Mouse (Mus musculus): ENCODE data around the gene Sash3.
A peak's percentile ranks its signal among the peaks of the same experiment; 100 is the strongest.

Sash3 gene

DNA sequence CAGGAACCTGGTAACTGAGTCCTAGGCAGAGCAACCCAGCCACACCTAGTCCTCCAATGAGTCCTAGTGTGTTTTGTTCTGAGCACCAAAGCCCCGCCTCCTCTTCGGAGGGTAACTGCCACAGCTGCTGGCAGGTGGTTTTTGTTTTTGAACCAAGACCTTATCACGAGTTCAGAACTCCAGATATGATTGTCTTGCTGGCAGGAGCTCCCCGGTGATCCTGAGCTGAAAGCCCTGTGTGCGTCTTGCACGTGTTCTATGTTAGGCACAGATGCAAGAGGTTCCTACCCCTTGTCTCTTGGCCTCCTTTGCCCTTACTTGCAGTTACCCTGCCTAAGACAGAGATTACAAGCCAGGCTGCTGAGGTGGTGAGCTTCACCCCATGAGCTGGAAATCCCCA, 4.8 kb upstream of the Sash3 start:
- no peak for DNase-seq

GRCm38 (mm10) chrX:48143415-48144335, 2.6 kb upstream of the Sash3 start:
- no peak for DNase-seq

DNA sequence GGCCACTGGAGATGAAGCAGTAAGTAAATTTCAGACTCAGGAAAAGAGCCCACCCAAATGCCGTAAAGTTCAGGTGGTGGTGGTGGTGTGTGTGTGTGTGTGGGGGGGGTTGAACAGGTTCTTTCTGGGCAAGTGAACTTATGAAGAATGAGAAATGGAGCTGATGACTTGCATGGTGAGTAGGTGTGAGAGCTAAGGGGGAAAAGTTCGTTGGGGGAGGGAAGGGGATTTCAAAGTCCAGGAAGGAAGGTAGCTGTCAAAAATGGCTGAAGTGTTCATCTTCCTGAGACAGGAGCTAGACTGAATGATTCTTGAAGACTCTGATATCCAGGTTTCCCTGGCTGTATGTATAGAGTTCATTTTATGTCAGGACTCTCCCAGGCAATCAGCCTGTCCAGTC, 990 bp downstream of the Sash3 start:
- DNase-seq: no peak

GRCm38 (mm10) chrX:48147741-48148186, 1.5 kb downstream of the Sash3 start:
- DNase-seq: no peak

DNA sequence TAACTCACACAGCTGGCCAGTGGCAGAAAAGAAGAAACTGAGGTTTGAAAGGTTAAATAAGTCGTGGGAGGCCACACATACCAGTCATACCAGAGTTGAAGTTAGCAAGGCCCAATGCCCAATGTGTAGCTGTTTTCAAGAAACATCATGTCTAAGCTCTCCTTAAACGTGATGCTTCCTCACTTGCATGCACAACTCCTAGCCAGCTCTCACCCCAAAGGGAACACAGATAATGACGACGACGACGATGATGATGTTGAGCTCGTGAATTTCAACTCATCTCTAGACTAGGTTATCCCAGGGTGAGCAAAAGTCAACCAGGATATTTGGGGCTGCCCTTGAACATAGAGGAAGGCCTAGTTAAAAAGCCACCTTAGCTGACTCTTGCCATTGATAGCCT, 5.9 kb downstream of the Sash3 start:
- DNase-seq: no peak

DNA sequence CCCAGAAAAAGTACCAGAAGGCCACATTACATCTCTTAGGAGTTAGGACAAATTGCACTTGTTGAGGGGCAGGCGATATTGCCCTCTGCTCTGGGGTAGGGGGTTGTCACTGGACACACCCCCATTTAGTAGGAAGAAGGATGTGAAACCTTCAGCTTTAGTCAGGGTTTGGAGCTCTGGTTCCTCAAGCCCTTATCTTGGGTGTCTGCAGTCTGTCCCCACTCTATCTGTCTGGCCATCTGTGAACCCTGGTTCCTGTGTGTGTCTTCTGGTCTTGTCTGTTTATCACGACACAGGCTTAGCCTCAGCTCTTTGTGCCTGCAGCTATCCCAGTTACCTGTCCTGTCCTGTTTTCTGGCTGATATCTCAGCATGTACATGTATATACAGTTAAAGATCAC, 7.2 kb downstream of the Sash3 start:
- no peak for DNase-seq

DNA sequence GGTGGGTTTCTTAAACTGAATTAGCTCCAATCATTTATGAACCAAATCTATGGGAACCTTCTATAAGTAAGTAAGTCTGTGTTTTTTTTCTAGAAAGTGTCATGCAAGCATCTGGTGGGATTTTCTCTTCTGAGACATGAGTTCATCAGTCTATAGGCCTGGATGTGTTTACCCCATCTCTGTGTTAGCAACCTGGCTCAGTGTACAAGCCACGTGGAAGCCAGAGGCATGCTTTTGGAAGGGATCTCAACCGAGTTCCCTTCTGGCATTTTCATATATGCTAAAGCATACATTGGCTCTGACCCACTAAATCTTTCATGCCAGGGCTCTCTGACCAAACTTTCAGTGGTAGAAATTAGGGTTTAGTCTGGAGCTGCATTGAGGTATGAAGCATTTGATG, 7.7 kb downstream of the Sash3 start:
- no peak for DNase-seq

GRCm38 (mm10) chrX:48155489-48155888, 9.3 kb downstream of the Sash3 start:
- DNase-seq: no peak

DNA sequence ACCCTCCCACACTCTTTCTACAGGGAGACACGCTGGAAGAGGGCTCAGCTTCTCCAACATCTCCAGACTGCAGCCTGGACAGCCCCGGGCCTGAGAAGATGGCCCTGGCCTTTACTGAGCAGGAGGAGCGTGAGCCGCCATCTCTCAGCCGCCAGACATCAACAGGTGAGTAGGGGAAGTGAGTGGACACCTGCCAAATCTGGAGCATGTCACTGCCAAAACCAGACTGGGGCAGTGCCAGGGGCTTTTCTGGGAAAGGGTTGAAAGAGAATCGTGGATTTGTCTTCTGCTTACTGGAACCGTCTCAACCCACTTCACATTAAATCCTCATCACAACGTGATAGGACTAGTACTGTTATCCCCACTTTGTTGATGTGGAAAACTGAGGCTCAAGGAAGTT, 11.2 kb downstream of the Sash3 start:
- DNase-seq: peak; percentile 76

GRCm38 (mm10) chrX:48158229-48158919, 12.1 kb downstream of the Sash3 start:
- DNase-seq: no peak

DNA sequence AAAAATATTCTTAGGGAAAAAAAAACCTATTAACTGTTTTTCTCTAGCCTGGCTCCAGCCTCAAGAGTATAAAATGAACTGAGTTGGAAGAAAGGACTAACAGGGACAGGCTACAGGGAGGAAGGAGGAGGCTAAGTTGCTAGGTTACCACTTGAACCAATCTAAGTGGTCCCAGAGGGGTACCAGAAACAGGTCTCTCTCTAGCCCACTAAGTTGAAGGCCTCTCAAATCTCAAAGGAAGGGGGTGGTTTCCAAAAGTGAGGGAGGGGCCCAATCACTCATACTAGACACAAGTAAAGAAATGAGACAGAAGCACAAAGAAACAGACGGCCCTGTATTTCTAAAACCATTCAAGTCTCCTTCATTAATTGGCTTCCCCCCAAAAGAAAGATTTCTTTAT, 23.7 kb downstream of the Sash3 start:
- no peak for DNase-seq

GRCm38 (mm10) chrX:48170368-48170767, 24.1 kb downstream of the Sash3 start:
- DNase-seq: no peak

GRCm38 (mm10) chrX:48181844-48182243, 35.6 kb downstream of the Sash3 start:
- no peak for DNase-seq

- no peak for DNase-seq
These were observed 38.5 kb downstream of the Sash3 start for GRCm38 (mm10) chrX:48184703-48185102.

- DNase-seq: no peak
These were observed 45.0 kb downstream of the Sash3 start for GRCm38 (mm10) chrX:48191261-48191660.

- DNase-seq: peak; percentile 33 to 37
These were observed 47.3 kb downstream of the Sash3 start for GRCm38 (mm10) chrX:48193235-48194152.

- DNase-seq: no peak
These were observed 51.6 kb downstream of the Sash3 start for GRCm38 (mm10) chrX:48197856-48198255.

DNA sequence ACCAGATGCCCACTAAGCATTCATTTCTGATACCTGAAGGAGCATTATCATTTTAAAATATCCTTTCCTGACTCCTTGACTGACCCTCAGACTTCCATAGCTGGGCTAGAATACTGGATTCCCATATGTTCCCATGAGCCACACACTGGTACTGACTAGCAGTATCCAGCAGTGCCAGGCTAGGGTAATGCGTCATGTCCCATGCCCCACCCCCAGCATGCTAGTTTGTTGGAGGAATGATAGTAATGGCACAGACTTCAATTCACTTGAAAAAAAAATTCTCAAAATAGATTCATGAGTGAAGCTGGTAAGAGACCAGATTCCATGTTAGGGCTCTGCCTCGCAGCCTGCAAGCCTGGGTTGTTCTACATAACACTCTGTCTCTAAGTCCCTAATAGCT, 52.8 kb downstream of the Sash3 start:
- peak in 1 of 2 experiments; percentile 18 for DNase-seq

- no peak for DNase-seq
These were observed 54.5 kb downstream of the Sash3 start for GRCm38 (mm10) chrX:48200699-48201098.

GRCm38 (mm10) chrX:48201973-48202372, 55.7 kb downstream of the Sash3 start:
- DNase-seq: no peak

DNA sequence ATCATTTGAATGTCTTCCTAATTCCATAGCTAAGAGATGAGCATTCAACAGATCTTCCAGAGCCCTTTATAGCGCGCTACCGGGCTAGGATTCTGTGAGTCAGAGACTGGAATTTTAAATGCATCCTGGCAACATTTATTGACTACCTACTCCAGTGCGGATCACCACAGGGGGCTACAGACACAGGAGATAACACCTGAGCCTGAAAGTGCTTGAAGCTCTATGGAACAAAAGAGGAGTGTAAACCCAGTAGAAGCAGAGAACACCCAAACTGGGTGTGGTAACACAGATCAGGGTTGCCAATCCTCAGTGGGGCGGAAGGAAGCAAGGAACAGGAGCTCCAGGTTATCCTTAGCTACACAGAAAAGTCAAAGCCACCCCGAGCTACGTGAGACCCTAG, 56.2 kb downstream of the Sash3 start:
- peak; percentile 15 to 19 for DNase-seq

DNA sequence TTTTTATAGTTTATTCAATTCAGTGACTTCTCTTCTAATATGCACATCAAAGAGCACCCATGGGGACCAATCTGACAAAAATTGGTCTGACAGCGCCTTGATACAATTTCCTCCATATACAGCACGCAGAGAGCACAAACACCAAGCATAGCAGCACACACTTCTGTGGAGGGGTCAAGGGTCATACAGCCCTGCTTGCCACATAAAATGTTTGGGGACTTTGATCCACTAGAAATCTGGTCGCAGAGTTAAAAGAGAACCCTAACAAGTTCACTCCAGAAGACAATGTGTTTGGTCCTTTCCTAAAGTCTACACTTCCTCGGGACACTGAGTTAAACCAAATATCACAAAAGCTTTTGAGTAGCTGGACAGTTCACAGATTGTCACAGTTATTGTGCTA, 56.8 kb downstream of the Sash3 start:
- DNase-seq: no peak

DNA sequence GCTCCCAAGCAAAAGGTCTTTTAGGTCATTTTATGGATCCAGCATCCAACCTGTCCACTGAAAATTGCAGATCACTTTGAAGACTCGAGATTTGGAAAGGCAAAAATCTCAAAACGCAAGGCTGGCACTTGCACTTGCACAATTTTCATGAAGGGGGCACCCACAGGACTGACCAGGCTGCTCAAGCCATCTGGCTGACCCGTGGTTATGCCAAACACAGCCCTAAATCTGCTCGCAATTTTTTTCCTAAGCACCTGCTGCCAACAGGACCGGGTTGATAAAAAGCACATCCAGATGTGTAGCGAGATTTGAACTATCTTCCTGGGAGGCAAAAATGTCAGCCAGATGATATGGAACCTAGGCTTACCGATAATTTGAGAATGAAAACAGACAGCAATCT, 57.5 kb downstream of the Sash3 start:
- peak; percentile 61 to 62 for DNase-seq
